Mouse (Mus musculus) heart, embryonic 15.5 days (tissue): ENCODE measurements around the gene Med4. TPM values are rescaled to one million over a fixed set of nuclear protein-coding genes. Genes with fewer than 3 reads are reported as not detected.

Experiments
- ATAC-seq: fragments of 200-750 bp; cut with Nextera tagmentation; replicated peaks from 2 replicates; pipeline ENCODE4 v1.8.0; 2017; ENCODE audit warnings: low read depth, moderate TSS enrichment; ENCODE audit not compliant: insufficient number of reproducible peaks, insufficient read depth, low FRiP score
- H3K27ac ChIP-seq: fragments of 300-500 bp; sonication (generic); 2 replicates; pipeline ENCODE4 v1.5.1; 2015; ENCODE audit warnings: mild to moderate bottlenecking, inconsistent platforms
- H3K27me3 ChIP-seq: fragments of 300-500 bp; sonication (generic); 2 replicates; pipeline ENCODE4 v1.6.1; 2015; ENCODE audit warnings: inconsistent platforms
- H3K36me3 ChIP-seq: fragments of 300-500 bp; sonication (generic); 2 replicates; pipeline ENCODE4 v1.6.1; 2015; ENCODE audit warnings: mild to moderate bottlenecking, inconsistent platforms
- H3K4me1 ChIP-seq: fragments of 300-500 bp; sonication (generic); replicated peaks from 2 replicates; pipeline ENCODE4 v1.6.1; 2015; ENCODE audit warnings: inconsistent platforms
- H3K4me2 ChIP-seq: fragments of 300-500 bp; sonication (generic); 2 replicates; pipeline ENCODE4 v1.6.1; 2015; ENCODE audit warnings: inconsistent platforms, mild to moderate bottlenecking, moderate library complexity
- H3K4me3 ChIP-seq: fragments of 300-500 bp; sonication (generic); 2 replicates; pipeline ENCODE4 v1.5.1; 2015; ENCODE audit warnings: mild to moderate bottlenecking, inconsistent platforms
- H3K9ac ChIP-seq: fragments of 300-500 bp; sonication (generic); 2 replicates; pipeline ENCODE4 v1.6.1; 2015; ENCODE audit warnings: mild to moderate bottlenecking, inconsistent platforms
- H3K9me3 ChIP-seq: fragments of 300-500 bp; sonication (generic); replicated peaks from 2 replicates; pipeline ENCODE4 v1.6.1; 2016; ENCODE audit warnings: inconsistent platforms
- WGBS: fragments of 180-500 bp; shearing (Covaris S2); methylation state at CpG from one replicate; pipeline ENCODE4 v1.1.7; 2015; ENCODE audit warnings: mixed read lengths; 5-methylcytosine and 5-hydroxymethylcytosine counted together
- polyA plus RNA-seq: library from polyadenylated mRNA; unstranded; fragments of >200 nt; fragmentation: Nextera tagmentation; extraction: Ambion mirVana; gene quantifications from 2 replicates; pipeline ENCODE4 v1.2.1, GENCODE M21; 2015

Med4 gene
- polyA plus RNA-seq, 1 experiment from 2014 or later = 48.4 TPM

DNA sequence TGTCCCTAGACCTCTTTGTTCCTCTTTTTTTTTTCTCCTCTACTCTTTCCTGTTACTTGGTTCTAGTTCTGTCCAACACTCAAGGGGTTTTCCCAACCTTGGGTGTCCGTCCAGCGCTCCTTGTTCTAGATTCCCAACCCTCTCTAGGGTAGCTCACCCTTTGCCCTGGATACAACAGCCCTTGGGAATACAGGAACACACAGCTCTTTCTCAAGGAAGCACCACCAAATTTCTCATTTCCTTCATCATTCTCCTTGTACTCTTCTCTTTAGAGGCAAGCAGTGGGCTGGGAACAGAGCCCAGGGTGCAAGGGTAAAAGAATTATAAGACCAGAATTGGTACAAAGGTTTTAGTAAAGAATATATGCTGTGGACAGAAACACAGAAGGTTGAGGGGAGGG, 25.8 kb downstream of the Med4 start:
- no peak overlapping the region for H3K4me2 ChIP-seq
- H3K9me3 ChIP-seq = no peaks in the 10 kb centered on the region
- 89% methylated on average over 2 of the region's 2 CpGs for WGBS
- H3K27me3 ChIP-seq = no peaks in the 10 kb centered on the region
- H3K4me1 ChIP-seq = no peaks in the 10 kb centered on the region
- ATAC-seq = no peak
- H3K36me3 ChIP-seq = no peaks in the 10 kb centered on the region
- no peak overlapping the region for H3K4me3 ChIP-seq
- no peak overlapping the region for H3K27ac ChIP-seq
- no peak overlapping the region for H3K9ac ChIP-seq

GRCm38 (mm10) chr14:73543781-73544180, 34.0 kb downstream of the Med4 start:
- no peaks in the 10 kb centered on the region for H3K9me3 ChIP-seq

GRCm38 (mm10) chr14:73547034-73547433, 37.2 kb downstream of the Med4 start:
- Histone ChIP-seq H3K9ac (no peak overlapping the region), H3K4me2 (no peak overlapping the region), H3K4me1 (peaks cover under 1% of the 10 kb centered on the region; the same call in 1 of the 2 replicates), H3K4me3 (no peak overlapping the region), H3K36me3 (no peaks in the 10 kb centered on the region), H3K9me3 (no peaks in the 10 kb centered on the region), H3K27me3 (no peaks in the 10 kb centered on the region), H3K27ac (no peak overlapping the region)
- no peak for ATAC-seq
- WGBS = 39% methylated on average over 4 of the region's 4 CpGs

More at GRCm38 (mm10) chr14:73543781-73544180, 34.0 kb downstream of the Med4 start:
- no peak for ATAC-seq
- H3K4me1 ChIP-seq = no peaks in the 10 kb centered on the region
- 67% methylated on average over 6 of the region's 6 CpGs for WGBS
- no peaks in the 10 kb centered on the region for H3K27me3 ChIP-seq
- H3K36me3 ChIP-seq = no peaks in the 10 kb centered on the region
- H3K4me2 ChIP-seq = no peak overlapping the region
- no peak overlapping the region for H3K9ac ChIP-seq
- H3K4me3 ChIP-seq = no peak overlapping the region
- H3K27ac ChIP-seq = no peak overlapping the region

- ATAC-seq = no peak
- 89% methylated on average over 3 of the region's 3 CpGs for whole genome bisulfite sequencing
These were observed 38.2 kb downstream of the Med4 start, which contains the start of gene Nudt15 for GRCm38 (mm10) chr14:73548051-73548450. TSS of gene Nudt15 (minus strand) at chr14:73548242.

GRCm38 (mm10) chr14:73550291-73550690, 40.5 kb downstream of the Med4 start:
- Histone ChIP-seq H3K4me1 (peaks cover 14% of the 10 kb centered on the region), H3K9me3 (no peaks in the 10 kb centered on the region), H3K9ac (no peak overlapping the region), H3K4me2 (no peak overlapping the region), H3K4me3 (no peak overlapping the region), H3K36me3 (no peaks in the 10 kb centered on the region), H3K27me3 (no peaks in the 10 kb centered on the region), H3K27ac (no peak overlapping the region)
- ATAC-seq = no peak
- WGBS = 46% methylated on average over 3 of the region's 3 CpGs

More at GRCm38 (mm10) chr14:73548051-73548450, 38.2 kb downstream of the Med4 start, which contains the start of gene Nudt15:
- no peak within 1 kb of the TSS for H3K4me2 ChIP-seq
- no peak within 1 kb of the TSS for H3K4me3 ChIP-seq
- no peak within 1 kb of the TSS for H3K27ac ChIP-seq
- no peak within 1 kb of the TSS for H3K9ac ChIP-seq
- no peaks in the 10 kb centered on the region for H3K9me3 ChIP-seq
- peaks cover 6% of the 10 kb centered on the region; the same call in 1 of the 2 replicates for H3K4me1 ChIP-seq
- H3K27me3 ChIP-seq = no peaks in the 10 kb centered on the region
- no peaks in the 10 kb centered on the region for H3K36me3 ChIP-seq

- H3K4me2 ChIP-seq = no peak overlapping the region
- ATAC-seq = no peak
- H3K27ac ChIP-seq = no peak overlapping the region
- 51% methylated on average over 8 of the region's 8 CpGs for WGBS
- no peaks in the 10 kb centered on the region for H3K36me3 ChIP-seq
- H3K27me3 ChIP-seq = no peaks in the 10 kb centered on the region
- no peak overlapping the region for H3K4me3 ChIP-seq
- no peaks in the 10 kb centered on the region for H3K9me3 ChIP-seq
- no peak overlapping the region for H3K9ac ChIP-seq
- peaks cover 14% of the 10 kb centered on the region for H3K4me1 ChIP-seq
These were observed 40.9 kb downstream of the Med4 start for GRCm38 (mm10) chr14:73550732-73551131.

GRCm38 (mm10) chr14:73551164-73551563, 41.3 kb downstream of the Med4 start:
- Histone ChIP-seq H3K9ac (no peak overlapping the region), H3K27ac (no peak overlapping the region), H3K27me3 (no peaks in the 10 kb centered on the region), H3K36me3 (no peaks in the 10 kb centered on the region), H3K4me2 (no peak overlapping the region), H3K4me3 (no peak overlapping the region), H3K9me3 (no peaks in the 10 kb centered on the region), H3K4me1 (peaks cover 14% of the 10 kb centered on the region)
- 79% methylated on average over 6 of the region's 6 CpGs for WGBS
- ATAC-seq = no peak

DNA sequence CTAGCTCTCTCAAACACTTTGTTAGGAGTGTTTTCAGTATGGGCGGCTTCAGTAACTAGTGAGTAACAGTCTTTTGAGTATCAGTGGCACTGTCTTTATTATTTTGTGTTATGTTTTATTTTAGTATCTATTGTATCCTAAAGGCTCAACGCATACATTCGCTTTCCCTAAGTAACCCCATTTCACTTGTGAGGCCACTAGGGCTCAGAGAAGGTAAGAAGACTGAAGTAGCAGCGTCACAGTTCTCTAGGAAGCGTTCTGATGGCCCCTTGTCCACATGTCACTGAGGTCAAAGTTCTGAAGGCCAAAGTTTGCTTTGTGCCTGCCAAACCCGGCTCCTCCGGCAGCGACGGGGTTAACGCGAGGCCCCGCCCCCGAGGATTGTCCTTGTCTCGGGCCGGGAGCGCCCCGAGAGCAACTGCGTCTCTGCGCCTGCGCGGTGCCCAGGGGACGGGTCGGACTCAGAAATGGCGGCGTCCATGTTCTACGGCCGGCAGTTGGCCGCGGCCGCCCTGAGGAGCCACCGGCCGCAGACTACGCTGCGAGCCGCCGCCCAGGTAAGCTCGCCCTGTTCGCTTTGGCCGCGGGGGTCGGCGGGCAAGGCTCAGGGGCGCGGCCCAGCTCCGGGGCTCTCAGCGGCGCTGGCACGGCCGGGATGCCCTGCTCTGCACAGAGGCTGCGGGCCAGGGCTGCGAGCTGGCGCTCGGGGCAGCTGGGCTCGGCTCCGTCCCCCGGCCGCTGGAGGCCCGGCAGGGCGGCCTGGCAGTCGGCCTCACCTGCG, 42.7 kb downstream of the Med4 start:
- H3K4me3 ChIP-seq = peak overlapping the region; percentile 89

GRCm38 (mm10) chr14:73553122-73553696, 43.4 kb downstream of the Med4 start:
- ATAC-seq = no peak
- 0% methylated on average over 10 of the region's 10 CpGs for WGBS
- peak overlapping the region; percentile 71 for H3K4me2 ChIP-seq

More for the DNA sequence above, 42.7 kb downstream of the Med4 start:
- H3K27me3 ChIP-seq = no peaks in the 10 kb centered on the region
- no peaks in the 10 kb centered on the region for H3K36me3 ChIP-seq
- H3K4me2 ChIP-seq = peak overlapping the region; percentile 71
- ATAC-seq = peak; percentile 95
- 4% methylated on average over 61 of the region's 61 CpGs for WGBS
- peaks cover 14% of the 10 kb centered on the region for H3K4me1 ChIP-seq
- H3K9me3 ChIP-seq = no peaks in the 10 kb centered on the region
- peak overlapping the region; percentile 88 for H3K27ac ChIP-seq
- peak overlapping the region; percentile 96 for H3K9ac ChIP-seq

More at GRCm38 (mm10) chr14:73553122-73553696, 43.4 kb downstream of the Med4 start:
- H3K36me3 ChIP-seq = no peaks in the 10 kb centered on the region
- peak overlapping the region; percentile 88 for H3K27ac ChIP-seq
- H3K4me1 ChIP-seq = peaks cover 14% of the 10 kb centered on the region
- no peaks in the 10 kb centered on the region for H3K27me3 ChIP-seq
- H3K9me3 ChIP-seq = no peaks in the 10 kb centered on the region
- H3K4me3 ChIP-seq = peak overlapping the region; percentile 89
- H3K9ac ChIP-seq = peak overlapping the region; percentile 96
